Mouse (Mus musculus) telencephalon, adult 2 months (tissue): ENCODE measurements around the gene Vmn1r177.
"Not testable (repeated sequence)": the region's sequence is repeated elsewhere in the genome, so short reads cannot be mapped to it uniquely, and the experiment has no call there.

Experiments used
- DNase-seq: peaks from one replicate; pipeline ENCODE4 v3.0.0-alpha.2; 2011; ENCODE audit warnings: low read depth, low spot score

Vmn1r177 gene

DNA sequence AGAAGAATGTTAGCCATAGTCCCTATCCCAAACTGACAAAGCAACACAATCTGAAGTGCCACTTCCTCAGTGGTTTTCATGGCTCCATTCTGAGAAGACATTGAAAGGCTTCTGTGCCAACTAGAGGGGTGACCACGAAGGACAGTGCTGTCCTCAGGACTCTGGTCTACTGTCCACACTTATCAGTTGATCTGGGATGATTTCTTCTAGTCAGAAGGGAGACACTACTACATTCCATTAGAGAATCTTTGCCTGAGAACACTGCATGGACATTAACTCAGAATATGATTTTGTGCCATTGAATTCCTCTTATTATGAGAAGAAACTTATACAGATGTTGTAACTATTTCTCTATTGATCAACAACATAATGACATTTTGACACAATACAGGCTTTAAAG, at the start of gene Vmn1r177:
Gene Vmn1r177, minus strand, starts transcription at position 101 of the 400 bp plus-strand sequence.
- not testable (repeated sequence) for DNase-seq

DNA sequence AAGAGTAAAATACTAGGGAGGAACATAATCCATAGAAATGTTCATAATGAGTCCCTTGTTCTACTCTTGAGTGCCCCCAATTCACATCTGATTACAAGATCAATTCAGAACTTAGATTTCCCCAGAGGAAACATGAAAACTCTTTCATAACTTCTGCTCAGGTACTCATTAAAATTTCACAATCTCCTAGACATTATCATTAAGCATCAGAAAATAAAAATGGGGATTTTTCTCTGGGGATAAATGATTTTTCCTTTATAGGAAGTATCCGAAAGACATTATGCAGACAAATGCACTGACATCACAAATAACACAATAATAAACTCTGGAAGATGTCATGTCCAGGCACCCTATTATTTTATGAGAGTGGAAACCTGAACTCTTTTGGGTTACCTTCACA, 25.5 kb upstream of the Vmn1r177 start, which contains the start of gene Vmn1r178:
Gene Vmn1r178, plus strand, starts transcription at position 301 of the 400 bp plus-strand sequence.
- no peak for DNase-seq

DNA sequence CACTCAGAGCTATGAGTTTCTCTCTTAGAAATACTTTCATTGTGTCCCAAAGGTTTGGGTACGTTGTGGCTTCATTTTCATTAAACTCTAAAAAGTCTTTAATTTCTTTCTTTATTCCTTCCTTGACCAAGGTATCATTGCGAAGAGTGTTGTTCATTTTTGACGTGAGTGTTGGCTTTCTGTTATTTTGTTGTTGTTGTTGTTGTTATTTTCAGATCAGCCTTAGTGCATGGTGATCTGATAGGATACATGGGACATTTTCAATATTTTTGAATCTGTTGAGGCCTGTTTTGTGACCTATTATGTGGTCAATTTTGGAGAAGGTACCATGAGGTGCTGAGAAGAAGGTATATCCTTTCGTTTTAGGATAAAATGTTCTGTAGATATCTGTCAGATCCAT, 10.7 kb upstream of the Vmn1r177 start:
- not testable (repeated sequence) for DNase-seq

DNA sequence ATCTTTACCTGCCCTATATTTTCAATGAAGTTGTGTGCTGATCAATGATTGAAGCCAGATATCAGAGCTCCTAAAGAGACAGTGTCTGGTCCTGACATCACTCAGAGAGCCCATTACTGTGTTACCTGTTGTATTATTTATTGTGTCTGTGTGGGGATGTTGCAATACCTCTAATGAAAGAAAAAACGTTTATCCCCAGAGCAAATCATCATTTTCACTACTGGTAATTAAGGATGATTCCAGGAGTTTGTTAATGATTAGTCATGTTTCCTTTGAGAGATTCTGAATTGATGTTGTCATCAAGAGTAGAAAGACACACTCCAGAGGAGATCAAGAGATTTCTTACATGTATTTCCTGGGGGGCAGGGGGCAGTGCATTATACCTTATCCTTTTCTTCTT, 29.0 kb downstream of the Vmn1r177 start, which contains the start of gene Vmn1r176:
Gene Vmn1r176, minus strand, starts transcription at position 101 of the 400 bp plus-strand sequence.
- DNase-seq: not testable (repeated sequence)
